Mouse (Mus musculus) layer of hippocampus, adult 11-12 months (tissue): ENCODE data around the gene Rlim.

ENCODE experiments used
- DNase-seq: peaks from one replicate; pipeline ENCODE4 v3.0.0; 2022; ENCODE audit warnings: low spot score

The Rlim gene

GRCm38 (mm10) chrX:103981169-103981689 lies at the start of gene Rlim:
Gene Rlim (minus strand): TSS chrX:103981284.
- DNase-seq: peak; percentile 91

GRCm38 (mm10) chrX:104017196-104017595 lies 36.1 kb upstream of the Rlim start:
- DNase-seq: no peak

DNA sequence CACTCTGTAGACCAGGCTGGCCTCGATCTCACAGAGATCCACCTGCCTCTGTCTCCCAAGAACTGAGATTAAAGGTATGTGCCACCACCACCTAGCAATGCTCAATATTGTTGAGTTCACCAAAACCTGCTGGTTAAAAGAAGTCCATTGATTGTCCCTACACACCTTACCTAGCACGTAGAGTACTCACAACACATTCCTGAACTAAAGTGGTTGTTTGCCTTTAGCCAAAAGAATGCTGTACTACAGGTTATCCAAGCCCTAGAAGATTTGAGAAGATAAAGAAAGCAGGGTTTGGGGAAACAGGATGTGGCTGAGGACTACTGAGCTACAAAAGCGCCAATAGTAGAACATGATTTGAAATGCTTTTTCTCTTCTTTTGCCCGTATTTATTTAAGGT lies 34.0 kb upstream of the Rlim start:
- DNase-seq: no peak

- no peak for DNase-seq
Measured at GRCm38 (mm10) chrX:104013318-104013811, 32.3 kb upstream of the Rlim start.

GRCm38 (mm10) chrX:103994741-103995140 lies 13.7 kb upstream of the Rlim start:
- DNase-seq: no peak

DNA sequence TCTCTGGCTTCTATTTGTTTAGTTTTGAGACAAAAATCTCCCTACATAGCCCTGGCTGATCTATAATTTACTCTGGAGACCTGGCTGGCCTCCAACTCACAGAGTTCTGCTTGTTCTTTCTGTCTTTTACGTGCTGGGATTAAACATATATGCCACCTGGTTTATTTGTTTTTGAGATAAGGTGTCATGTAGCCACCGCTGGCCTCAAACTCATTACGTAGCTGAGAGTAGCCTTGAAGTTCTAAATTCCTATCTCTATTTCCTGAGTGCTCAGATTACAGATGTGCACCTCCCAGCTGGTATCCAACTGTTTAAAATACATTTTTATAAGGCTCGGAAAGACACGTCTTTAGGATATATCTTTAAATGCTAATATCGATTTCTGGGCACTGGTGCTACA lies 12.8 kb upstream of the Rlim start:
- DNase-seq: no peak

- DNase-seq: no peak
Measured at GRCm38 (mm10) chrX:103991702-103992101, 10.6 kb upstream of the Rlim start.

DNA sequence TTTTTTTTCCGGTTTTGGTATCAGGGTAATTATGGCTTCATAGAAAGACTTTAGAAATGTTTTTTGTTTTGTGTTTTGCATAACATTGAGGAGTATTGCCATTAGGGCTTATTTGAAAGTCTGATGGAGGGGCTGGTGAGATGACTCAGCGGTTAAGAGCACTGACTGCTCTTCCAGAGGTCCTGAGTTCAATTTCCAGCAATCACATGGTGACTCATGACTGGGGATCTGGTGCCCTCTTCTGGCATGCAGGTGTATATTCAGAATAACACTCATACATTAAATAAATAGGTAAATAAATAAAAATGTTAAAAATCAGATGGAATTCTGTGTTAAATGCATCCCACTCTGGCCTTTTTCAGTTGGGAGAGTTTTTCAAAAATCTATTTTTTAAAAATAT lies 9.3 kb upstream of the Rlim start:
- DNase-seq: no peak

GRCm38 (mm10) chrX:103987215-103987964 lies 6.3 kb upstream of the Rlim start:
- no peak for DNase-seq

DNA sequence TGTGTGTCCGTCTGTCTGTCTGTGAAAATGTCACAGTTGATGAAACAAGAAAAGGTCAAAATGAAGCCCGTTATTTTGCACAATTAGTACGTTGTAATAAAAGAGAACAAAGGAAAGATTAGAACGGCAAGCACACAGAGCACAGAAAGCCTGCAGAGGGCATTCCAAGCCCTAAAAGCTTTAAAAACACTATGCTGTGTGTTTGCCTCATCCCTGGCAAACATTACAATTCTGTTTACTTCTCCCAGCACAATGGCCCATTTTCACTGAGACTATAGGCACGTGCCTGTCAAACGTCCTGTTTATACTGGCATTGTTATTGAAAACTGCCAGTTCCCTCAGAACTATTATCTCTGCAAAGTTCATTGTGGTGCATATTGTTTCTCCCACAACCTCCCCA lies 5.1 kb upstream of the Rlim start:
- DNase-seq: no peak

- DNase-seq: no peak
Measured at GRCm38 (mm10) chrX:103984992-103985391, 3.9 kb upstream of the Rlim start.

- no peak for DNase-seq
Measured at GRCm38 (mm10) chrX:103981806-103982205, 722 bp upstream of the Rlim start.

- DNase-seq: no peak
Measured at GRCm38 (mm10) chrX:103980590-103981168, 405 bp downstream of the Rlim start.

DNA sequence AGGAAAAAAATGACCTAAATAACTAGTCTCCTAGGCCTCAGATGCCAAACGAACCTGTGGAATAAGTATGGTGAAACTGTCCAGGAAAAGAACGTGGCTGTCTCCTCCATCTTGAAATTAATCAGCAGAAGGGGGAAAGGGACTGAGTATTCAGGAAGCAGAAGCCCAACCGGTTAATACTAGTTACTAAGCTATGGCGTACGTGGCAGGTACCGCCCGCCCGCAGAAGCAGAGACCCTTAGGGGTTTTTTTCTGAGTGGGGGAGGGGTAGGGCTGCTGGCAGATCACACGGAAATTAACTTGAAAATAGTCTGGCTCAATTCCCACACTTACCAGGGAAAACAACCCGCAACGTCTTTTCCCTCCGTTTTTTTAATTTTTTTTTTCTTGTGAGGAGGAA lies 1.0 kb downstream of the Rlim start:
- no peak for DNase-seq

- DNase-seq: no peak
Measured at GRCm38 (mm10) chrX:103939701-103940100, 41.4 kb downstream of the Rlim start.

- peak; percentile 16 for DNase-seq
Measured at GRCm38 (mm10) chrX:103937333-103937732, 43.8 kb downstream of the Rlim start.

GRCm38 (mm10) chrX:103922436-103922835 lies 58.6 kb downstream of the Rlim start:
- no peak for DNase-seq

- DNase-seq: no peak
Measured at GRCm38 (mm10) chrX:103918954-103919353, 62.1 kb downstream of the Rlim start.

- peak; percentile 69 for DNase-seq
Measured at GRCm38 (mm10) chrX:103914790-103915189, 66.3 kb downstream of the Rlim start.
